Mouse (Mus musculus) right cerebral cortex, adult 18-20 months (tissue): ENCODE measurements around the gene Slc4a4.
A peak's percentile ranks its signal among the peaks of the same experiment; 100 is the strongest.
"Not testable (repeated sequence)": the region's sequence is repeated elsewhere in the genome, so short reads cannot be mapped to it uniquely, and the experiment has no call there.

Source experiments
- DNase-seq: peaks from one replicate; pipeline ENCODE4 v3.0.0; 2022; ENCODE audit warnings: mixed read lengths

The Slc4a4 gene

DNA sequence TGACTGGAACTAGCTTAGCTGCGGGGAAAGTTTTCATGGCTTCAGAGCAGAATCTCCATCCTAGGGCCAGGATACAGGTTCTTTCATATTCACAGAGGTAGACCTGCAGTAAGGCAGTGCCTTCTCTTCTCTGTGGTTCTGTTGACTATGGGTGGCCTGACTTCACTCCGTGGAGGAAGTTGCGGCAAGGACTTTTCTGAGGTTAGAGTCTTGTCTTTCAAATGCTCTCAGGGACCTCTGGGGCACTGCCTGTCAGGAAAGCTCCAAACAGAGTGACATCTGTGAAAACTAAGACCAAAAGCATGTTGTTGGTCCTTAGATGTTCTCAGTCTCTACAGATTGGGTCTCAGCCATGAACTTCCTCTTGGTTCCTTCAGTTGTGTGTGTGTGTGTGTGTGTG is 203.5 kb downstream of the Slc4a4 start:
- no peak for DNase-seq

DNA sequence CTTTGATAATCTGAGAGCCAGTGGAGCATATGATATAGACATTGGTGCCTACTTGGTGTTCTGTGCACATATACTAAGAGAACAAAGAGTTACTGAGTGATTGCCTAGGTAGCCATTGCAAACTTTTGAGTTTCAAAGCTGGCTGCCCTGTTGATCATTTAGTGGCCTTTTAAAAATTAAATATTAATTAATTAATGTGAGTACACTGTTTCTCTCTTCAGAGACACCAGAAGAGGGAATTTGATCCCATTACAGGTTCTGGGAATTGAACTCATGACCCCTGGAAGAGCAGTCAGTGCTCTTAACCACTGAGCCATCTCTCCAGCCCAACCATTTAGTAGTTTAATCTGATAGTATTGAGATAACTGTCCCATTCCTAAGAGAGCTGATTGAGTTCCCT is 209.8 kb downstream of the Slc4a4 start:
- DNase-seq, result no peak

DNA sequence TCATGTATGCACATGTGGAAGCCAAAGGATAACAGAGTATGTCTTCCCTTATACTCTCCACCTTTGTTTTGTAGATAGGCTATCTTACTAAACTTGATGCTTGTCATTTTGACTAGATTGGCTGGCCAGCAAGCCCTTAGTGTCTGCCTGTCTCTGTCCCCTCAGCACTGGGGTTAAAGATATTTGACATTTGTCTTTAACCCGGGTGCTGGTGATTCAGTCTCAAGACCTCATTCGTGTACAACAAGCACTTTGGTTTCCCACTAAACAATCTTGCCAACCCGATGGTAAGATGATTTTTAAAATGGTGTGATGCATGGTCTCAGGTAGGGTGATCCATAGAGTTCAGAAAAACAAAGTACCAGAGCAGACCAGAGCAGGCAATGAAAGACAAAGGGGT is 210.7 kb downstream of the Slc4a4 start:
- DNase-seq, result no peak

DNA sequence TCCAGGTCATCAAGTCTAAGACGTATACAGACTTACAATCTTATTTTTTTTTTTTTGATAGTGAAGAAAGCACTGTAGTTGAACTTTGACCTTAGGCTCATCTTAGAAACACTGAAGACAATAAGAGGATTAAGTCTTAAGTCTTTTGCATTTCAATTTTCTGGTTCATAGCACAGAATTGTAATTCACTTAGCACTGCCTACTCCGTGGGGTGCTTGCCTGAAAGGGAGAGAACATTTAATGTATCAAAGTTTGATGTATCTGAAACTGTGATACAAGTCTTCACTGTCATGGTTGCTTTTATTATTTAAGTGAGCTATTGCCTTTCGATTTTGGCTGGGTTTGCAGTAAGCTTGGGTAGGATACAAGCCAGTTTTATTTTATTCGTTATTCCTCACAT is 211.5 kb downstream of the Slc4a4 start:
- no peak for DNase-seq

DNA sequence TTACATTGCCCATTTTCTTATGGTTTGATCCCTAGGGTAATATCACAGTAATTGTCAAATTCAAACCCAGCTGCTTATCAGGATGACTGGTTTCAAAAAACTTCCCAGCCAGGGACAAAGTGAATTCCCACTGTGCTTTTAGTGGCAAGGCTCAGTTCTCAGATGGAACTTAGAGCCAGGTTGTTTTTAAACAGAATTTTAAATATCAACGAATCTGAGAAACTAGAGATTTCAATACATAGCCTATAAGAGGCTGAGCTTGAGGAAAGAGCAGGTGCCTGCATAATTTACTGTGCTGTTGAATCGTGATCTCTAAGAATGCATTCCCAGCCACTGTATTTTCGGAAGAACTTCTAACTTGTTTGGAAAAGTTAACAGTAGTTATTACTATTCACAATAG is 213.3 kb downstream of the Slc4a4 start:
- no peak for DNase-seq

DNA sequence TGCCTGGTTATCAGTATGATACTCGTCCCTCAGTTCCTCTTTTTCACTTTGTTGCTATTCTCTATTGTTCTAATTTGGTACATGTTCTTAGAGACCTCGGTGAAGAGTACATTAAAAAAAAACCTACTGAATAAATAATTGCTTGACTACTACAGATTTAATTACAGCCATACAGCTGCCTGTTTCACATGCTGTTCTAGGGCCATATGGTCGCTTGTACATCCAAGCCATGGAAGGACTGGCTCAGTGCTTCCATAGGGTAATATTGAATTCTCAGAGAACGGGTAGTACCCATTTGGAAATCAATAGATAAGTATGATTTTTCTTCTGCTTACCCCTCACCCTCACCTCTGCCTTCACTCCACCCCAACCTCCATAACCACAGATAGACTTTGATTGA is 215.9 kb downstream of the Slc4a4 start:
- DNase-seq, result no peak

DNA sequence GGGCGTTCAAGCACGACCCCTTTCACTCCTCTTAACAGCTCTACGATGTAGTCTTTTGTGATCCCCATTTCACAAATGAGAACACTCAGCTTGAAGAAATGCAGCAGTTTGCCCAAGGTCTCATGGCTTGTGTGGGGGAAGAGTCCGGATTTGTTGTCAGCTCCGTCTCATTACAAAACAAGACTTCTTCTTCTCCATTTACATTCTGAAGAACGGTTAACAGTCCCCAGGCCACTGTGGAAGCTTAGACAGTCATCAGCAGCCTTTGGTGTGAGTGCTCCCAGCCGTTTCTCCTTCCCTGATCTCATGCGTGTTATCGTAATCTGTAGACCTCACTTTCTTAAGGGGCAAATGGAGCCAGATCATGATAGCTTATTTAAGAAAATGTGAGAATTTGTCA is 218.7 kb downstream of the Slc4a4 start:
- DNase-seq, result no peak

DNA sequence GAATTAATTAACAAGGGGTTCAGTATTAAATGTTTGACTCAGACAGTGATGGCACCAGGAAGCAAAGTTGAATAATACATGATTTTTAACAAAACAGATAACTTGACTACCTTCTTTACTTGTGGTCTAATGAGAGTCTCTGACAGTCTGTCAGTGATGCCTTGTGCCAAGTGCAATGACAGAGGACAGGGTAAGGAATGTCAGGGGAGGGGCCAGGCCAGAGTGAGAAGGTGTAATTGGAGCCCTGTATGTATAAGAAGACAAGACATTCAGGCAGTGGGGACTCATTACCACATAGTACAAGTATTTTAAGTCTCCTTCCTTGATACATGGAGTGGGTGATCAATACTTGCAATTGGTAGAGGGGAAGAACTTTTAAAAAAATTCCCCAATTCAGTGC is 219.6 kb downstream of the Slc4a4 start:
- no peak for DNase-seq

DNA sequence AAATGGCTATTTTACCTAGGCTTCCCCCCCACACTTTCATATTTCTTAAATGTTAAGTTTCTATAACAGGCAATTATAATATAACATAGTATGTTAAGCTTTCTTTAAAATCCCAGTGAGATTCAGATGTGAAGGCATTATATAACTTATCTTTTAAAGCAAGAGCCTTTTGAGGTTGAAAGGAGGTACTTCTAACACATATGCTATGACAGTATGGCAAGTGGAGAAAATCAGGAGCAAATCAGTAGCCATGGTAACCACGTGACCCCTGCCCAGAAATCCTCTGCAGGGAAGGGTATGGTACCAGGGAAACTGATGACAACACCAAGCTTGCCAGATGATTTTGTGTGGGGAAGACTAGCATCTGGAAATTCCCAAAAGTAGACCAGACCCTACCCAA is 222.2 kb downstream of the Slc4a4 start:
- DNase-seq, result no peak

DNA sequence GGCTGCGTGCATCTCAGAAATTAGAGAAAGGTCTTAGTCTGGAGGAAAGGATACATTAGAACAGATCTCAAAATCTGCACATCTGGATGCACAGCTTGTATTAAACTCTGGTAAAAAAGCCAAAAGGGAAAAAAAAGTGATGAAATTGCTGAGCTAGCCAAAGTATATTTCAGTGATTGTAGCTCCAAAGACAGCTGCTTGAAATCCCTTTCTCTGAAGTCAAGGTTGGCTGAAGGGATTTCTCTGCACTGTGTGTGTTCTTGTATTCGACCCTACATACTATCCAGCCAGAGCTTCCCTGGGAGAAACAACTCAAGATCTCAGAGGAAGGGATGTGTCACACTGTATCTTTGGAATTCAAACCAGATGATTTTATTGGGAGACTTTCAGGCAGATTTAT is 223.2 kb downstream of the Slc4a4 start:
- no peak for DNase-seq

DNA sequence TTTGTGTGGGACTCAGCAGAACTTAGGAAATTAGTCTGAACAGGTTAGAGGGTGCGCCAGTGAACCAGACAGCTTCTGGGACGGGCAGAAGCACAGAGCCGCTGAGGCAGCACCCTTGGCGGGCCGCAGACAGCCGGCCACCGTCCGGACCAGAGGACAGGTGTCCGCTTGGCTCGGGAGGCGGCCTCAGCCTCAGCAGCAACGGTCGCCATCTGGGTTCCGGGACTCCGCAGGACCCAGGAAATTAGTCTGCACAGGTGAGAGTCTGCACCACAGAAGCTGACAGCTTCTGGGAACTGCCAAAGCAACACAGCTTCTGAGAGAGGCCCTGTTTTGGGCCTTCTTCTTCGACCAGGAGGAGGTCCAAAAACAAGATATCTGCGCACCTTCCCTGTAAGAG is 225.4 kb downstream of the Slc4a4 start:
- not testable (repeated sequence) for DNase-seq

DNA sequence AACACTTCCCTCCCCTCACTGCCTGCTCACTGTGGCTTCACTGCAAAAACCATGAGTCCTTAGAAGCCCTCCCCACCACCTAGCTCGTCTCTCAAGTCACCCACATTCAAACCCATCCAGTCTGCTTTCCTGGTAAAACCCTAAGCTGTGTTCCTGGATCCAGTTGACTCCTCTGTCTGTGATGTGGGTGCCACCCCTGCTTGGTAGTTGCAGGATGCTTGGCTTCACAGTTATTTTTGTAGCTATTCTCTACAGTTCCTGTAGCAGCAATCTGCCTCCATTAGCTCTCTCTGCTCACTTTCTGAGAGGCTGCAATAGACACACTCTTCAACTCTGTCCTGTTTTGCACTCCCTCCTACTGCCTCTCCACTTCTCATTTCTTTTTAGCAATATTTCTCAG is 234.3 kb downstream of the Slc4a4 start:
- DNase-seq, result peak; percentile 59

DNA sequence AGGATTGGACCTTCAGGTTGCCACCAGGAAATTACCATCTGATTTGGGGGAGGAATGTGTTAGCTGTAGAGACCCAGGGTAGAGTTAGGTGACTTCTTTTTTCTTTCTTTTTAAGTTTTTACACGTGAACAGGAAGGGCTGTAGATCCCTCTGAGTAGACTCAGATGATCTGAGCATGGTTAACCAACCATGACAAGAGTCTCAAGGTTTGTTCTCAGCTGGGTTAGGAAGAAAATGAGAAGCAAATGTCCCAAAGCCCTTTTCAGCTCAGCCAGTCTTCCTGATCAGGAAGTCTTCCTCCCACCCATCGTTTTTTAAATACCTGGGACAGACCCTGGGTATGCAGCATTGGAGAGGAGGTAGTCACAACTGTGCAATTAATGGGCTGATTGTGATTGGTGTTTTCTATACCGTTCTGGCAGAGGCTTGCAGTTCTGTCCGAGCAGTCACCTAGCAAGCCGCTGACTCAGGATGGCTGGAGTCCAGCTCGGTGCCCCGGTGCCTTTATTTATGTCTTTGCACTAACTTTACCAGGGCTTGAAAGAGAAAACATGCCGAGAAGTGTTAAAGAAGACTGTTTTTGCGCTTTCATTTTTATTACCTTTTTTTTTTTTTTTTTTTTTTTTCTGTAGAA is 236.8 kb downstream of the Slc4a4 start:
- DNase-seq, result no peak

DNA sequence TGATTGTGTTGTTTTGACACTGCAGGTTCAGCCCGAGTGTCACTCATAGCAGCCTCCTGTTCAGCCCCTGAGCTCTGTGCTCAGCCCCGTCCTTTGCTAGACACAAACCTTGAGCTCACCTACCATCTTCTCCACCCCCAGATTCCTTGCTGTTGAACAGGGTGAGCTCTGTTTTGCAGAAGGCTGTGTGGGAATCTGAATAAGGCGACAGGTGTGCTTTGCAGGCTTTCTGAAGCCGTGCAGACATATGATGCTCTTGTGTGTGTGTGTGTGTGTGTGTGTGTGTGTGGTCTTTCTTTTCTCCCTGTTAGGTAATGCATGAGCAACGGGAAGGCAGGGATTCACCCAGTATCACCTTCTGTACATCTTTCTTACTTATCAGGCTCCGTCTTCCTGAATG is 241.6 kb downstream of the Slc4a4 start:
- peak; percentile 31 for DNase-seq

DNA sequence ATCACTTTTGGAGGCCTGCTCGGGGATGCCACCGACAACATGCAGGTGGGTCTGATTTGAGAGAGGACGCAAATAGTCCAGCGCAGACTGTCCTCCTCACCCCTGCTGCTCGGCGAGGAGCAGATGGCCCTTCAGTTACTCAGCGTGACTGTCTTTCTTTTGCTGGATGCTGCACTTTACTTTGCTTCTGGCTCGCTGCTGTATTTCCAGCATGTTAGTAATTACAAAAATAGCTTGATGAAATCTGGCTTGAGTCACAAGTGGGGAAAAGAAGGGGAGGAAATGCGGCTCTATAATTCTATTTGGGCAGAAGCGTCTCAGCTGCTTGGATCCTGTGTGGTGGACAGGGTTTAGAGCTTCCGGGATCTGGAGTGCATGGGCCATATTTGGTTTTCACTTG is 249.2 kb downstream of the Slc4a4 start:
- DNase-seq, result peak; percentile 79

DNA sequence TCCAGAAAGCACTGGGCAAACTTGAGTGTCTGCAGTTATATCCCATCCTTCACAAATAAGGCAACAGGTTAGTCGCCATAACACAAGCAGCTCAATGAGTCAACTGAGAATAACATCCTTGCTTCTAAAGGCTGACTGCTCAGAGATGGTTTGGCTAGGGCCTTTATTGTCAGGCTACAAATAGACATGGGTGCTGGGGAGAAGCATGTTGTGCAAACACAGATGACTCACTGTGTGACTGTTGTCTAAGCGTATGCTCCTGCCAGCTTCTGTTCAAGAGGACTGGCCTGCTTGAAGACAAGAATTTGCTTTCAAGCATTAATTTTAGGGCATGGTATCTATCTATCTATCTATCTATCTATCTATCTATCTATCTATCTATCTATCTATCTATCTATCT is 253.5 kb downstream of the Slc4a4 start:
- DNase-seq, result peak; percentile 45

DNA sequence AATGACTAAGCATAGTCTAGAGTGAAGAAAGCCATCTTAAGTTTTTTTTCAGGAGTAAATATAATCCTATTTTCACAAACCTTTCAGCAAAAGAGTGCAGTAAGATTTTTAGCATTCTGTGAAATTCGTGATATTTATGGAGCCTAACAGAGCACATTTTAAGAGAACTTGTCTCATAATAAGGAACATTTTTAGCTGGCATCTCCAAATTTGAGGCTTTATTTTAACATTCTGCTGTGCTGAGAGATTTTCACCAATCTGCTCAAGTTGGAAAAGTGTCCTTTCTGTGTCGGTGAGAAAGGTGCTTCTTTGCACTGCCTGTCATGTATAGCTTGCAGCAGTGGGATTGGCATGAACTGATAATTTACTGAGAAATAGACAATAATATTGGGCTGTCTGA is 255.1 kb downstream of the Slc4a4 start:
- DNase-seq, result no peak

DNA sequence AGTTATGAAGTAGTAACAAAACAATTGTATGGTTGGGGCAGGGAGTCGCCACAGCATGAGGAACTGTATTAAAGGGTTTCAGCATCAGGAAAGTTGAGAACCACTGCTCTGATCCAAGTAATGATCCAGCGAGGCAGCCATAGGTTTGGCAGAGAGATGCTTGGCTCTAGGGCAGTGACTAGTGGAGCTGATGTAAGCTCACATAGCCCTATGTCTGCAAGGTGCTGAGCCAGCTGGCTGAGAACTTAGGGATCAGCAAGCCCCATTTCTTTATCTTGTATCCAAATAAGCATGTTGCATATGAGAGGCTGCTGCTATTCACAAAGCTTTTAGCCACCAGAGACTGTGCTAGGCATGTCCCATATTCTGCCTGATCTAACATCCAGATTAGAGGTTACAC is 259.7 kb downstream of the Slc4a4 start:
- no peak for DNase-seq

DNA sequence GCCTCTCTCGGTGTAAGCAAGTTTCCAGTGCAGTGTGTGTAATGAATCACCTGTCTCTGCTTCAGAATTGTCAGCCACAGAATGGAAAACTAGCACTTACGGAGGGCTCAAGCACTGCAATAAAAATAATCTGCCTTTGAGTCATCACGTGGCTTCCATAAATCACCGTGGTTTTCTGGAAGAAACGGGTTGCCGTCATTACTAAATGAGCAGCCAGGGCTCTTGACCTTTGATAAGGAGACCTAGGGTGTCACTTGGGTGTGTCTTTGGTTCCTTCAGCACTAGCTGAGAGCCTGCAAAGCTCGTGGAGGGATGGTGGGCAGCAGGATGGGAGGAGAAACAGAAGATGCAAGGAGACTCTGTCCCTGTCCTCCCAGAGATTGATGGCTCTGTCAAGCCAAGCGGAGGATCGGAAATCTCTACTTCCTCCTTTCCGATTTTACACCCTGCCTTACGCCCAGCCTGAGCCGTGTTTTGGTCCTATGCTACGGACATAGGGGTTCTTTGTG is 260.7 kb downstream of the Slc4a4 start:
- no peak for DNase-seq

DNA sequence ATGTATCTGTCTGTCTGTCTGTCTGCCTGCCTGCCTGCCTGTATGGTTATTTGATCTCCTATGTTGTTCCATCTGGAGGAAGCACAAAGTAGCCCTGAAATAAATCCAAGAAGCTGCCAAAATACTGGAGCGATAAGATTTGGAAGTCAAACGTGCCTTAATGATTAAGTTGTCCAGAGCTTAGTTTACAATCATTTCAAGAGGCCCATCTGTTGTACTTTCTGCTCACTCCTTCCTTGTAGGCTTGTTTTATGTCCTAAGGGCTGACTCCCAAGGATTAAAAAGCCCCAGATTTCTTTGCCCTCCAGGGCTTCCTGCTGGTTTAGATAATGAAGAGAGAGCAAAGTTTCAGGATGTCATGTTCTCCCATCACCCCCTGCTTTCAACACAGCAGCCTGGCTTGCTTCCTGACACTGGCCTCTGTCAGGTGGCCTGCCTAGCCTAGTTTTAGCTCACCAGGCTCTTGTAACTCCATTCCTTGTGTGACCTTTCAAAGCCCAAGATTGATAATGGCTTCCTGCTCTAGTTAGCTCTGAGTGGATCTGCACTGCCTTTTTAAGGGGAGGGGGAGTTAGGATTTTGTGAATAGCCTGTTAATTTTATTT is 262.9 kb downstream of the Slc4a4 start:
- no peak for DNase-seq

DNA sequence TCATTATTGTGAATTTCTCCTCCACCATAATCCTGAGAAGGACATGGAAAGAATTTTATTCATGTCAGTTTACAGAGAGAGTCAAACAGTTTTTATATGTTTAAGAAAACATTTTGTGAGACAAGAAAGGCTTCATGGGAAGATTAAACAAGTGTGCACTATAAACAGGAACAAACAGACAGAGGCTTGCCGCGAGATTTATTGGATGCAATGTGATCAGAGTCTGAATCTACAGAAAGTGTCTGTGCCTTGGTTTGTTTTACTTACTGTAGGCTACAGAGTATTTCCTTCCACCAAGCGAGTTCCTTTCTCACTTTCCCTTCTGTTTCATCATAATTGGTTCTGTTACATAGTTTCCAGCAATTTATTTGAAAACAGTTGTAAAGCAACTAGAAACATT is 264.5 kb downstream of the Slc4a4 start:
- DNase-seq, result no peak

DNA sequence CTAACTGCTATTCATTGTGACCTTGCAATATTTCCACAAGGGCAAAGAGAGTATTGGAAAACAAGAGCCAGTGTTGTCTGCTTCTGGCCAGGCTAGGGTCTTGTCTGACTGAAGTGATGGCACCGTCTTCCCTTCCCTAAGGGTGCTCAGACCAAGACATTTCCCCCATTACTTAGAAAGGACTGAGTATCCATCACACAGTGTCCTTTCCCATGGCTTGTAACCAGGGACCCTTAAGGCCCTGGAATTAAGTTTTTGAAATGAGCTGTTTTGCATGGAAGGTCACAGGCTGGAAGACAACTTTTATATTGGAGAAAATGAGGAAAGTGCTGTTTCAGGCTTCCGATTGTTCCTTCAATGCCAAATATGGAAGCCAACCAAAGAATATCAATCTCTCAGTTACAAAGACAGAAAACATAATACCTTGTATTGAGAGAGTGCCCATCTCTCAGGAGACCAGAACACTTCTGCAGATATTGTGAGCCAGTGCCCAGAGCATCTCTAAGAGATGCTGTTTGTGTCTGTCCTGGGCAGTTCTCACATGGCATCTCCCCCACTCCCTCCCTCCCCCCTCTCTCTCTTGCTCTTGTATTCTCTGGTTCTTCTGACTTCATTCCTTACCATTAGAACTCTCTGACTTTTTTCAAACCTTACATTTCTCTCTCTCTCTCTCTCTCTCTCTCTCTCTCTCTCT is 284.6 kb downstream of the Slc4a4 start:
- DNase-seq, result no peak

DNA sequence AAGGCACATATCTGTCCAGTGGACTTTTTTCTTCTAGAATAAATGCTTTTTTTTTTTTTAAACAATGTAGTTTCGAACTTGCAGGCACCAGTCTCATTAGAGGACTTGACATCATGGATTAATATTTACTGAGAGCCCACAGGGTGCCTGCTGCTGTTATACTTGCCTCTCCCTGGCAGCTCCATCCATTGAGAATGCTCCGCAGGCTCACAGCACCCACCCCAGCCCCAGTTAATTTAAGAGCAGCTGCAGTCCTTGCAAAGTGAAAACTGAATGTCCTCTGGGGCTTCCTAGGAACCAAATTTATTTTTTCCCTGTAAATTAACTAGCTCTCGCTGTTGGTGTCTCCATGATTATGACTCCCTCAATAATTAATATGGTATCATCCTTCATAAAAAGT is 303.4 kb downstream of the Slc4a4 start:
- no peak for DNase-seq

DNA sequence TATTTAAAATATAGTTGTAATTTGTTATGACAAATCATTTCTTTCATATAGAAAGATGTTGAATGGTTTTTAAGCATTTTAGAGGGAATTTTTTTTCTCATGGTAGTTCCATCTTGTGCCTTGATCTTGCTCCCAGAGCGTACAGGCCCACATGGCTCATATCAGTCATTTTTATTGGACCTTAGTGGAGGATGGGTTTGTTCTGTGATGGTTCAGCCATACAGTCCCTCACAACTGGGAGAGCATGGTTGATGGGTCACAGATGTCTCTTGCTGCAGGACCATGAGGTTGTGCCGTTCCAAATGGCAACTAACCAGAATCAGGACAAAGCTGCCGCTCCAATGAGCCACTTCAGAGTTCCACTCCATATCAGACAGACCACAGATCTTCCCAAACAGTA is 308.0 kb downstream of the Slc4a4 start:
- no peak for DNase-seq

DNA sequence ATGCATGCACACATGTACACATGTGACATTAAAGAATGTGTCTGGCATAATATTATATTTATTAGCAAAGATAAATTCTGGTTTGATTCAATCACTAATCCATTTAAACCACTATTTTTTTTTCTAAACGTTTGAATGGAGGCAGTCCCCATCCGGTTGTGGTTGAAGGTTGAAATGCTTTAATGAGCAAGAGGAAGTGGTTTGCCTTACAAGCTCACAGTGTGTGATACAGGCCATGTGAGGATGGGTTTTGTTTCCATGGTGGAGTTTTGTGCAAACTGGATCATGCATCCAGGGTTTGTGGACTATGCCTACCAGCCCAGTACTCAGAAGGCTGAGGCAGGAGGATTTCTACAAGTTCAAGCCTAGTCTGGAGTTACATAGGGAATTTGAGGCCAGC is 311.9 kb downstream of the Slc4a4 start:
- no peak for DNase-seq
